Mouse (Mus musculus) stomach, postnatal 0 days (tissue): ENCODE results near the gene Gm10354. TPM values are rescaled to one million over a fixed set of nuclear protein-coding genes. Genes with fewer than 3 reads are reported as not detected.
"Not testable (repeated sequence)": the region's sequence is repeated elsewhere in the genome, so short reads cannot be mapped to it uniquely, and the experiment has no call there.

Experiments
- ATAC-seq: fragments of 200-750 bp; cut with Nextera tagmentation; 2 replicates; pipeline ENCODE4 v1.8.0; 2017; ENCODE audit not compliant: low FRiP score, low TSS enrichment
- DNase-seq: peaks from one replicate; pipeline ENCODE4 v3.0.0-alpha.2; 2016; ENCODE audit warnings: low spot score
- H3K27ac ChIP-seq: fragments of 300-500 bp; sonication (generic); replicated peaks from 2 replicates; pipeline ENCODE4 v1.5.1; 2014; ENCODE audit warnings: mild to moderate bottlenecking, control low read depth
- H3K27me3 ChIP-seq: fragments of 300-500 bp; sonication (generic); 2 replicates; pipeline ENCODE4 v1.6.1; 2014; ENCODE audit warnings: low read length; ENCODE audit not compliant: control insufficient read depth, insufficient read depth
- H3K36me3 ChIP-seq: fragments of 300-500 bp; sonication (generic); 2 replicates; pipeline ENCODE4 v1.6.1; 2014; ENCODE audit warnings: low read length, mixed read lengths; ENCODE audit not compliant: control insufficient read depth, insufficient read depth
- H3K4me1 ChIP-seq: fragments of 300-500 bp; sonication (generic); replicated peaks from 2 replicates; pipeline ENCODE4 v1.6.1; 2014; ENCODE audit warnings: antibody characterized with exemption; ENCODE audit not compliant: control insufficient read depth, insufficient read depth
- H3K4me2 ChIP-seq: fragments of 300-500 bp; sonication (generic); replicated peaks from 2 replicates; pipeline ENCODE4 v1.6.1; 2014; ENCODE audit warnings: low read depth, mild to moderate bottlenecking, control low read depth, moderate library complexity
- H3K4me3 ChIP-seq: fragments of 300-500 bp; sonication (generic); 2 replicates; pipeline ENCODE4 v1.5.1; 2014; ENCODE audit warnings: low read depth, low read length, control low read depth
- H3K9ac ChIP-seq: fragments of 300-500 bp; sonication (generic); 2 replicates; pipeline ENCODE4 v1.6.1; 2014; ENCODE audit warnings: mild to moderate bottlenecking, low read length, control low read depth, mixed read lengths
- H3K9me3 ChIP-seq: fragments of 300-500 bp; sonication (generic); 2 replicates; pipeline ENCODE4 v1.6.1; 2016; ENCODE audit warnings: low read length; ENCODE audit not compliant: control insufficient read depth
- CTCF ChIP-seq: IDR thresholded peaks from 2 replicates; pipeline ENCODE4 v1.5.1; 2016; ENCODE audit warnings: antibody characterized with exemption, low read depth, mild to moderate bottlenecking, moderate library complexity
- WGBS: fragments of 180-500 bp; shearing (Covaris S2); extraction: QIAGEN DNeasy Blood & Tissue Kit; methylation state at CpG from one replicate; pipeline ENCODE4 v1.1.7; 2014; 5-methylcytosine and 5-hydroxymethylcytosine counted together
- polyA plus RNA-seq: library from polyadenylated mRNA; unstranded; fragments of >200 nt; fragmentation: Nextera tagmentation; extraction: Ambion mirVana; gene quantifications from 2 replicates; pipeline ENCODE4 v1.2.1, GENCODE M21; 2015

The Gm10354 gene
- polyA plus RNA-seq, 1 experiment from 2014 or later: not detected

- not testable (repeated sequence) for H3K27ac ChIP-seq, H3K27me3 ChIP-seq, H3K4me1 ChIP-seq, H3K36me3 ChIP-seq, H3K9ac ChIP-seq, H3K9me3 ChIP-seq, ATAC-seq, DNase-seq, H3K4me2 ChIP-seq, H3K4me3 ChIP-seq
- WGBS: 81% methylated on average over 9 of the region's 9 CpGs
Observed at GRCm38 (mm10) chr5:14998077-14998476, 19.3 kb upstream of the Gm10354 start.

GRCm38 (mm10) chr5:14997556-14997955 lies 18.8 kb upstream of the Gm10354 start:
- WGBS: 77% methylated on average over 4 of the region's 4 CpGs
- H3K9me3 ChIP-seq, H3K27me3 ChIP-seq, H3K4me1 ChIP-seq, H3K27ac ChIP-seq, ATAC-seq, H3K9ac ChIP-seq, H3K4me3 ChIP-seq, H3K36me3 ChIP-seq, H3K4me2 ChIP-seq: not testable (repeated sequence)
- peak; percentile 12 for DNase-seq

DNA sequence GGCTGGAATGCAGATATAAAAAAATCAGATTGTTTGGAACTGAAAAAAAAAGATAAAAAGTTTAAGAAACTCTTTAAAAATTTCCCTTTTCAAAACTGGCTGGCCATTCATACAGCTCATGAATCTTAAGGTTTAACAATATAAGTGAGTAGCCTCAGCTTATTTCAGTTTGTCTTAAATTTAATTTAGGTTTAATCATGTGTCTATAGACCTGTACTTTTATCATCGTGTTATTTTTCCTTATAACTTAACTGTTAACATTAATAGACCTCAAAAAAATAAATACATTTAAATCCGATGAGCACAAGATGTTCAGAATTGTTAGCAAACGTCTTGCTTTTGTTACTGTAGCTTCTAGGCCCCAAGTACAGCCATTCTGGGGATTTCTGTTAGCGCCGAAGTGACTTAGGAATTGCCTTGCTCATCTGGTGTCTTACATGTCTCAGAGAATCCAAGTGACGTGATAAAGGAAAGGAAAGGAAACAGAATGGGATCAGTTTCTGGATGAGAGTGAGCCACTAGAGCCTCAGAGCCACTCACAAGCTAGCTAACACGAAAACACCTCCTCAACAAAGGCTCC lies 18.0 kb upstream of the Gm10354 start:
- H3K9ac ChIP-seq, H3K4me3 ChIP-seq, H3K9me3 ChIP-seq, H3K27ac ChIP-seq, H3K27me3 ChIP-seq, H3K36me3 ChIP-seq, DNase-seq, H3K4me2 ChIP-seq, H3K4me1 ChIP-seq: not testable (repeated sequence)
- WGBS: 75% methylated on average over 6 of the region's 7 CpGs
- ATAC-seq: 0 out of 2 replicates have a peak, but pooled peaks have one; percentile 38

GRCm38 (mm10) chr5:14994124-14994523 lies 15.4 kb upstream of the Gm10354 start:
- not testable (repeated sequence) for H3K4me1 ChIP-seq, H3K36me3 ChIP-seq, H3K9ac ChIP-seq, H3K4me3 ChIP-seq, DNase-seq, H3K4me2 ChIP-seq, H3K9me3 ChIP-seq, H3K27me3 ChIP-seq, H3K27ac ChIP-seq
- WGBS: 79% methylated on average over 6 of the region's 6 CpGs
- ATAC-seq: peak; percentile 74

DNA sequence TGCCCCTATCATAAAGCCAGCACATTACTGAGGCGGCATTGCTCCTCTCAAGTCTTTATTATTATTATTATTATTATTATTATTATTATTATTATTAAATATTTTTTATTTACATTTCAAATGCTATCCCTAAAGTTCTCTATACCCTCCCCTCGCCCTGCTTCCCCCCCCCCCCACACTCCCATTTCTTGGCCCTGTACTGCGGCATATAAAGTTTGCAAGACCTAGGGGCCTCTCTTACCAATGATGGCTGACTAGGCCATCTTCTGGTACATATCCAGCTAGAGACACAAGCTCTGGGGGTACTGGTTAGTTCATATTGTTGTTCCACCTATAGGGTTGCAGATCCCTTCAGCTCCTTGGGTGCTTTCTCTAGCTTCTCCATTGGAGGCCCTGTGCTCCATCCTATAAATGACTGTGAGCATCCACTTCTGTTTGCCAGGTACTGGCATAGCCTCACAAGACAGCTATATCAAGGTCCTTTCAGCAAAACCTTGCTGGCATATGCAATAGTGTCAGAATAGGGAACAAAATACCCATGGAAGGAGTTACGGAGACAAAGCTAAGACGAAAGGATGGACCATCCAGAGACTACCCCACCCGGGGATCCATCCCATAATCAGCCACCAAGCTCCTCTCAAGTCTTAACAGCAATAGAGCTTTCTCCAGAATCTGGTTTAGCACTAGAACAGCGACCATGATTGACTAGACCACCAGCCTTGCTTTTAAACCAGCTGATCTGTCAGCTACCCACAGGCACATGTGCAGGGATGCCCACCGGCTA lies 11.8 kb upstream of the Gm10354 start:
- H3K9ac ChIP-seq, H3K4me2 ChIP-seq, H3K4me3 ChIP-seq, H3K9me3 ChIP-seq, H3K27me3 ChIP-seq, H3K27ac ChIP-seq, DNase-seq, H3K4me1 ChIP-seq, H3K36me3 ChIP-seq: not testable (repeated sequence)
- peak; percentile 63; the same call in 1 of the 2 replicates for ATAC-seq
- WGBS: 76% methylated on average over 7 of the region's 8 CpGs

- H3K9me3 ChIP-seq, H3K9ac ChIP-seq, H3K27ac ChIP-seq, H3K4me1 ChIP-seq, H3K36me3 ChIP-seq, DNase-seq, H3K4me3 ChIP-seq, H3K4me2 ChIP-seq, H3K27me3 ChIP-seq: not testable (repeated sequence)
- TF ChIP-seq CTCF: peak; percentile 22
- peak; percentile 61; the same call in 1 of the 2 replicates for ATAC-seq
- WGBS: 40% methylated on average over 5 of the region's 6 CpGs
Observed at GRCm38 (mm10) chr5:14986649-14987387, 8.1 kb upstream of the Gm10354 start.

- not testable (repeated sequence) for H3K27ac ChIP-seq, H3K4me2 ChIP-seq, H3K27me3 ChIP-seq, H3K4me1 ChIP-seq, H3K4me3 ChIP-seq, H3K9ac ChIP-seq, H3K36me3 ChIP-seq, DNase-seq, H3K9me3 ChIP-seq, ATAC-seq
- WGBS: 77% methylated on average over 4 of the region's 4 CpGs
Observed at GRCm38 (mm10) chr5:14977368-14977767, 1.4 kb downstream of the Gm10354 start.

DNA sequence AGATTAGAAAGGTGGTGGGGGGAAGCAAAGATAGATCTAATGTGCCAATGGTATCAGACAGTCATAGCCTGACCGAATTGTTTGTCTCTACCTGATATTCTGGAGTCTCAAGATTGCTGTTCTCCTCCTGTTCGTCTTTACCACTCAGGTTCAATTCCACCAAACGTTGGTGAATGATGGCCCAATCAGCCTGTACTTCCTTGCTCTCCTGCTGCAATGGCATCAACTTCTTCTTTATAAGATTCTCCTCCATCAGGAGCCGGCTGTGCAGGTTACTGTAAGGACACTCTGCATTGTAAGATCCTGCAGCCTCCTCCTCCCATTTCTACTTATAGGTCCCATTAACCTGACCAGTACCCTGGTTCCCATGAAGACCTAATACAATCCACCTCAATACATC lies 3.4 kb downstream of the Gm10354 start:
- not testable (repeated sequence) for H3K9ac ChIP-seq, H3K36me3 ChIP-seq, H3K4me1 ChIP-seq, DNase-seq, H3K4me2 ChIP-seq, H3K4me3 ChIP-seq, ATAC-seq, H3K27me3 ChIP-seq, H3K9me3 ChIP-seq, H3K27ac ChIP-seq
- WGBS: 73% methylated on average over 3 of the region's 4 CpGs
